Mouse (Mus musculus) C2C12 (cell line): Measurements from ENCODE around the gene Crispld2.

Experiments used
- CTCF ChIP-seq: IDR thresholded peaks from one replicate; pipeline ENCODE4 v1.5.1; 2011; ENCODE audit not compliant: control insufficient read depth, insufficient read depth, insufficient read length
- USF1 ChIP-seq: IDR thresholded peaks from one replicate; pipeline ENCODE4 v1.6.1; 2011; ENCODE audit warnings: low read depth, mild to moderate bottlenecking, control low read depth, moderate library complexity

DNA sequence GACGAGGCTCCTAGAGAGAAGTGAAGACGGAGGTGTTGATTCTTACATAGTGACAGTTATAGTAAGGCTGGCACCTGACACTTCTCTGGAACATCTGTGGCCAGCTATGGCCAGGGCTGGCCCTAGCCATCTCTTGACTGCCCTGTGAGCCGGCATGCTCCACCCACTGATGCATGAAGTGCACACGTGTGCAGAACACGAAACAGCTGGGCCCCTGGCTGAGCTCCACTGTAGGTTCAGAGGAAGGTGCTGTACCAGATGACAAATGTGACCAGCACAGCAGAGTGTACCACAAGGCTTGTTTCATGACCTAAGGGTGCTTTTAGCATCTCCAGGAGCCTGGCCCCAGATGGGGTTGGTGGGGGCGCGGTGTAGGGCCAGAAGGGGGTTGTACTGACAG, 1.9 kb downstream of the Crispld2 start:
- TF ChIP-seq USF1, result no peak
- TF ChIP-seq CTCF, result no peak
